Mouse (Mus musculus) embryonic facial prominence, embryonic 13.5 days (tissue): Measurements from ENCODE around the gene Ccdc182. TPM values are rescaled to one million over a fixed set of nuclear protein-coding genes. Genes with fewer than 3 reads are reported as not detected.
A peak's percentile ranks its signal among the peaks of the same experiment; 100 is the strongest.

Source experiments
- ATAC-seq: fragments of 200-750 bp; cut with Nextera tagmentation; 2 replicates; pipeline ENCODE4 v1.8.0; 2017; ENCODE audit warnings: low read depth; ENCODE audit not compliant: insufficient number of reproducible peaks, insufficient read depth, low FRiP score, low TSS enrichment
- H3K27ac ChIP-seq: fragments of 300-500 bp; sonication (generic); 2 replicates; pipeline ENCODE4 v1.5.1; 2015; ENCODE audit warnings: moderate library complexity, mild to moderate bottlenecking, inconsistent platforms
- H3K27me3 ChIP-seq: fragments of 300-500 bp; sonication (generic); 2 replicates; pipeline ENCODE4 v1.6.1; 2015; ENCODE audit warnings: mild to moderate bottlenecking, inconsistent platforms
- H3K36me3 ChIP-seq: fragments of 300-500 bp; sonication (generic); 2 replicates; pipeline ENCODE4 v1.6.1; 2015; ENCODE audit warnings: mild to moderate bottlenecking, inconsistent platforms
- H3K4me1 ChIP-seq: fragments of 300-500 bp; sonication (generic); 2 replicates; pipeline ENCODE4 v1.6.1; 2015; ENCODE audit warnings: inconsistent platforms
- H3K4me2 ChIP-seq: fragments of 300-500 bp; sonication (generic); 2 replicates; pipeline ENCODE4 v1.6.1; 2015; ENCODE audit warnings: moderate library complexity, mild to moderate bottlenecking, inconsistent platforms
- H3K4me3 ChIP-seq: fragments of 300-500 bp; sonication (generic); 2 replicates; pipeline ENCODE4 v1.5.1; 2015; ENCODE audit warnings: mild to moderate bottlenecking, inconsistent platforms
- H3K9ac ChIP-seq: fragments of 300-500 bp; sonication (generic); 2 replicates; pipeline ENCODE4 v1.6.1; 2015; ENCODE audit warnings: mild to moderate bottlenecking, inconsistent platforms
- H3K9me3 ChIP-seq: fragments of 300-500 bp; sonication (generic); 2 replicates; pipeline ENCODE4 v1.6.1; 2016; ENCODE audit warnings: inconsistent platforms
- WGBS: fragments of 180-500 bp; shearing (Covaris S2); methylation state at CpG from one replicate; pipeline ENCODE4 v1.1.7; 2015; ENCODE audit warnings: mixed read lengths; 5-methylcytosine and 5-hydroxymethylcytosine counted together
- polyA plus RNA-seq: library from polyadenylated mRNA; unstranded; fragments of >200 nt; fragmentation: Nextera tagmentation; extraction: Ambion mirVana; gene quantifications from 2 replicates; pipeline ENCODE4 v1.2.1, GENCODE M21; 2015

The Ccdc182 gene
- polyA plus RNA-seq, 1 experiment from 2014 or later: 0.39 TPM

DNA sequence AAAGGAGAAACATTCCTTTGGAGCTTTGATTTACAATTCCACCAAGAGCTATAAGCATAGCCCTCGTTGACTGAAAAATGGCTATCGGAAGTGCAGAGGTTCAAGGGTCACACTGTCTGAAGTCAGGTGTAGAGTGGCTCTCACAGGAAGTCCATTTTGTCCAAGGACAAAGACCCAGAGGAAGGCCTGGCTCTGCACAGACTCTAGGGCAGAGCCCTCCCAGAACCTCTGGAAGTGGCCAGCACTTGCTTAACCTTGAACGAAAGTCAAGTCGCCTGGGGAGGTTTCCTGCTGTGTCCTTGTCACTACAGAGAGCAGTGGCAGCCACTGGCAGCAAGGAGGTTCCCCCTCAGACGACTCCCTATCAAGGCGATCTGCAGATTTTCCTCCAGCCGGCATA, 33.4 kb upstream of the Ccdc182 start:
- peaks cover 5% of the 10 kb centered on the region for H3K9me3 ChIP-seq
- WGBS: 54% methylated on average over 7 of the region's 7 CpGs
- no peak overlapping the region for H3K4me3 ChIP-seq
- no peak overlapping the region for H3K4me2 ChIP-seq
- H3K27me3 ChIP-seq: no peaks in the 10 kb centered on the region
- no peak overlapping the region for H3K9ac ChIP-seq
- H3K4me1 ChIP-seq: no peaks in the 10 kb centered on the region
- ATAC-seq: no peak
- no peak overlapping the region for H3K27ac ChIP-seq
- no peaks in the 10 kb centered on the region for H3K36me3 ChIP-seq

- Histone ChIP-seq H3K27me3 (no peaks in the 10 kb centered on the region; the same call in 1 of the 2 replicates), H3K27ac (no peak overlapping the region), H3K4me2 (no peak overlapping the region), H3K4me3 (no peak overlapping the region), H3K9me3 (peaks cover 2% of the 10 kb centered on the region), H3K36me3 (no peaks in the 10 kb centered on the region), H3K9ac (no peak overlapping the region), H3K4me1 (no peaks in the 10 kb centered on the region)
- 79% methylated on average over 5 of the region's 5 CpGs for WGBS
- ATAC-seq: no peak
Observed at GRCm38 (mm10) chr11:88264889-88265288, 29.0 kb upstream of the Ccdc182 start.

DNA sequence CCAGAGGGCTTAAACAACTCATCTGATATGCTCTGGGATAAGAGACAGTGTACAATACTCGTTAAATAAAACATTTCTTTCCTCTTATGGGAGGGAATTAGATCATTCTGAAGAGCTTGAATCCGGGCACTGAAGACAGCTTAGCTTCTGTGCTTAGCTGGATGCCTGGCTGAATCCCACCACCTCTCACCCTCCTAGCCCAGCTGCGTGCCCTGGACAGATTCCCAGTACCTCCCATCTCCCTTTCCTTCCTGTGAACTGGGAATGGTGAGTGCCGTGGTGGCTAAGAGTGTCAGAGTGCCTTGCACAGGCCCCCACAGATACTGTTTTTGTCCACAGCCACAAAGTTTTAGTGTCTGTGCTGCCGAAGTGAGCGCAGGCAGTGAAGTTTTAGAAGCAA, 27.5 kb upstream of the Ccdc182 start:
- 67% methylated on average over 6 of the region's 6 CpGs for WGBS
- no peaks in the 10 kb centered on the region for H3K36me3 ChIP-seq
- no peak overlapping the region for H3K4me2 ChIP-seq
- no peak overlapping the region for H3K4me3 ChIP-seq
- H3K9ac ChIP-seq: no peak overlapping the region
- no peak for ATAC-seq
- H3K27ac ChIP-seq: no peak overlapping the region
- H3K4me1 ChIP-seq: no peaks in the 10 kb centered on the region
- H3K27me3 ChIP-seq: no peaks in the 10 kb centered on the region; the same call in 1 of the 2 replicates
- H3K9me3 ChIP-seq: no peaks in the 10 kb centered on the region

GRCm38 (mm10) chr11:88271870-88272269, 22.0 kb upstream of the Ccdc182 start:
- Histone ChIP-seq H3K9ac (no peak overlapping the region), H3K9me3 (no peaks in the 10 kb centered on the region), H3K4me2 (no peak overlapping the region), H3K4me3 (no peak overlapping the region), H3K4me1 (peaks cover 28% of the 10 kb centered on the region), H3K27me3 (no peaks in the 10 kb centered on the region; the same call in 1 of the 2 replicates), H3K36me3 (no peaks in the 10 kb centered on the region), H3K27ac (no peak overlapping the region)
- 64% methylated on average over 3 of the region's 3 CpGs for WGBS
- no peak for ATAC-seq

- peaks cover 32% of the 10 kb centered on the region for H3K4me1 ChIP-seq
- no peaks in the 10 kb centered on the region for H3K9me3 ChIP-seq
- no peaks in the 10 kb centered on the region; the same call in 1 of the 2 replicates for H3K27me3 ChIP-seq
- no peak overlapping the region for H3K4me2 ChIP-seq
- ATAC-seq: no peak
- 53% methylated on average over 23 of the region's 23 CpGs for WGBS
- H3K36me3 ChIP-seq: no peaks in the 10 kb centered on the region
- no peak overlapping the region for H3K27ac ChIP-seq
- H3K4me3 ChIP-seq: no peak overlapping the region
- 0 out of 2 replicates have a peak overlapping the region, but pooled peaks have one; percentile 33 for H3K9ac ChIP-seq
Observed at GRCm38 (mm10) chr11:88274111-88274879, 19.6 kb upstream of the Ccdc182 start.

- Histone ChIP-seq H3K27me3 (no peaks in the 10 kb centered on the region; the same call in 1 of the 2 replicates), H3K9ac (peak overlapping the region; percentile 27; the same call in 1 of the 2 replicates), H3K4me2 (peak overlapping the region; percentile 40), H3K27ac (no peak overlapping the region), H3K4me1 (peaks cover 32% of the 10 kb centered on the region), H3K4me3 (no peak overlapping the region), H3K9me3 (no peaks in the 10 kb centered on the region), H3K36me3 (no peaks in the 10 kb centered on the region)
- ATAC-seq: no peak
- 21% methylated on average over 13 of the region's 13 CpGs for WGBS
Observed at GRCm38 (mm10) chr11:88274901-88275498, 18.9 kb upstream of the Ccdc182 start.

DNA sequence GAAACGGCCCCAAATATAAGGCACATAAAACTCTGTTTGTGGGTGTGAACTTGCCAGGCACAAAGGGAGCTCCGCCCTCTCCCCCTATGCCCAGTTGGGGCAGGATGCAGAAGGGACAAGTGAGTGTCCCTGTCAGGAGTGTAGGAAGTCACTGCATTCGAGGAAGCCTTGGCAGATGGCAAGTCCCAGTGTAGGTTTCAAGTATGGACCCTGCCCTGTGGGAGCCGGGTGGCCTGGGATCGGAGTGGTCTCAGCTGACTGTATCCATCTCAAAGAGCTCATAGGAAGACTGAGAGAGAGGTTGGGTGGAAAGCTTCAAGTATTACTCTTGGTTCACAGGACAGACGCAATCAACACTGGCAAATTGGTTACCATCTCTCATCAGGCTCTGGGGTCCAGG, 17.9 kb upstream of the Ccdc182 start:
- H3K4me3 ChIP-seq: no peak overlapping the region
- WGBS: 67% methylated on average over 6 of the region's 6 CpGs

DNA sequence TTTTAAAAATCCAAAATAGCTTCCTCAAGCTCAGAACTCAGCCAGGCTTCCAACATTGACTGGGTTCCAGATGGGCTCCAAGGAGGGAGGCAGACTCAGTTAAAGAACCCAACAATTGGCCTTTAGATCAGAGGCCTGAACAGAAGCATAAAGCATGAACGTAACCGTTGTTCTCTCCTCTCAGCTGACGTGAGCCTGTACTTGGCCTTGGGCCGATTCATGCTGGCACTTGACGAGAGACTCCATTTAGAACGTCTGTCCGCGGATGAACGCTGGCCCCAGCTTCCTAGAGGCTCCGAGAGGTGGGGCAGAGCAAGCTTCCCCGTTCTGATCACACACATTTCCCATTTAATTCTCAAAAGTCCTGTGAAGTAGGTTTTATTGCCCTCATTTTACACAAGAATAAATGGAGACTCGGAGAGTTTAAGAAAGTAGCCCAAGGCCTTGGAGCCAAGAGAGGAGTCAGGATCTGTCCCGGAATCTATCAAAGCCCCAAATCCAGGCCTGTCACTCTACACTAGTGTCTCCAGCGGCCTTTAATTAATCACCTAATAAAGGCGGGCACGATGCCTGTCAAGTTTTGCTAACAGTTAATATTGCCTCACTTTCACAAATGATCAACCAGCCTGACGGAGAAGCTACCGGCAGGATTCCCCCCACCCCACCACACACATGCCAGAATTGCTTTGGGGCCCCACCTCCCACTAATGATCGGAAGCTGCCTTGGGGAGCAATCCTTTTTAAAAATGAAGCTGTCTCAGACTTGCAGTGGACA, 17.1 kb upstream of the Ccdc182 start:
- H3K4me2 ChIP-seq: no peak overlapping the region
- H3K27me3 ChIP-seq: no peaks in the 10 kb centered on the region
- H3K9me3 ChIP-seq: no peaks in the 10 kb centered on the region
- WGBS: 47% methylated on average over 19 of the region's 19 CpGs
- H3K27ac ChIP-seq: 0 out of 2 replicates have a peak overlapping the region, but pooled peaks have one; percentile 16
- H3K36me3 ChIP-seq: no peaks in the 10 kb centered on the region
- H3K4me1 ChIP-seq: peaks cover 32% of the 10 kb centered on the region
- no peak for ATAC-seq
- H3K4me3 ChIP-seq: no peak overlapping the region
- H3K9ac ChIP-seq: no peak overlapping the region

More for the DNA sequence above, 17.9 kb upstream of the Ccdc182 start:
- Histone ChIP-seq H3K9ac (no peak overlapping the region), H3K36me3 (no peaks in the 10 kb centered on the region), H3K4me2 (no peak overlapping the region), H3K27me3 (no peaks in the 10 kb centered on the region), H3K9me3 (no peaks in the 10 kb centered on the region), H3K4me1 (peaks cover 32% of the 10 kb centered on the region), H3K27ac (no peak overlapping the region)
- no peak for ATAC-seq

- H3K9me3 ChIP-seq: 0 out of 2 replicates have a peak, but pooled peaks cover 4% of the 10 kb centered on the region
- H3K27me3 ChIP-seq: no peaks in the 10 kb centered on the region
- 46% methylated on average over 4 of the region's 4 CpGs for WGBS
- peaks cover 32% of the 10 kb centered on the region for H3K4me1 ChIP-seq
- H3K9ac ChIP-seq: no peak overlapping the region
- no peaks in the 10 kb centered on the region for H3K36me3 ChIP-seq
- no peak overlapping the region for H3K4me2 ChIP-seq
- H3K27ac ChIP-seq: no peak overlapping the region
- no peak for ATAC-seq
- H3K4me3 ChIP-seq: no peak overlapping the region
Observed at GRCm38 (mm10) chr11:88279006-88279405, 14.9 kb upstream of the Ccdc182 start.

- H3K9me3 ChIP-seq: 0 out of 2 replicates have a peak, but pooled peaks cover 4% of the 10 kb centered on the region
- no peak overlapping the region for H3K9ac ChIP-seq
- peaks cover 18% of the 10 kb centered on the region for H3K4me1 ChIP-seq
- no peak overlapping the region for H3K4me2 ChIP-seq
- no peaks in the 10 kb centered on the region for H3K36me3 ChIP-seq
- H3K27me3 ChIP-seq: no peaks in the 10 kb centered on the region
- no peak for ATAC-seq
- H3K27ac ChIP-seq: no peak overlapping the region
- no peak overlapping the region for H3K4me3 ChIP-seq
- 71% methylated on average over 8 of the region's 8 CpGs for WGBS
Observed at GRCm38 (mm10) chr11:88280426-88280836, 13.4 kb upstream of the Ccdc182 start.

DNA sequence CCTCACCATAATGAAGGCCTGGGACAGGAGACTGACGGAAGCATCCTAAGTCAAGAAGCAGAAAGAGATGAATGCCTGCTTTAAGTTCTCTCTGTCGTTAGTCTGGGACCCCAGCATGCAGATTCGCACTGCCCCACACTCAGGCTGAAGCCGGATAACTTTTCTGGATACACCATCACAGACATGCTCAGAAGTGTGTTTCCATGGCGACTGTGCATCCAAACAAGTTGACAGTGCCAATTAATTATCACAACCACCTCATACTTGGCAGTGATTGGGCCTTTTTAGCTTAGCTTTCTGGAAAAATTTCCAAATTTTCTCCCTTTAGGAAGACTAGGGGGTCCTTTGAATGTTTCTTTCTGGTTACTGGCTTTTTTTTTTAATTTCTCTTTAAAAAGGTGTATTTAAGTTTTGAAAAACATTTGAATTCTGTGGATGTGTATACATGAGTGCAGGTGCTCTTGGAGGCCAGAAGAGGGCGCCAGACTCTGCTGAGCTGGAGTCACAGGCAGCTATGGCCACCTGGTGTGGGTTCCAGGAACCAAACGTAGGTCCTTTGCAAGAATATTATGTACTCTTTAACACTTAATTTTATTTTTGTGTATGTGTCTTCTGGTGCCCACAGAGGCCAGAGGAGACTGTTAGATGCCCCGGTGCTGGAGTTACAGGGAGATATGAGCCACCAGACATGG, 12.3 kb upstream of the Ccdc182 start:
- no peak for ATAC-seq
- no peaks in the 10 kb centered on the region for H3K36me3 ChIP-seq
- H3K4me2 ChIP-seq: no peak overlapping the region
- peaks cover 9% of the 10 kb centered on the region for H3K4me1 ChIP-seq
- H3K27ac ChIP-seq: no peak overlapping the region
- 73% methylated on average over 8 of the region's 8 CpGs for WGBS
- H3K9me3 ChIP-seq: 0 out of 2 replicates have a peak, but pooled peaks cover 4% of the 10 kb centered on the region
- no peaks in the 10 kb centered on the region for H3K27me3 ChIP-seq
- H3K9ac ChIP-seq: no peak overlapping the region
- no peak overlapping the region for H3K4me3 ChIP-seq
